Comparison of ENCODE assay signal across 25 mouse cellular contexts in the genomic region with DNA sequence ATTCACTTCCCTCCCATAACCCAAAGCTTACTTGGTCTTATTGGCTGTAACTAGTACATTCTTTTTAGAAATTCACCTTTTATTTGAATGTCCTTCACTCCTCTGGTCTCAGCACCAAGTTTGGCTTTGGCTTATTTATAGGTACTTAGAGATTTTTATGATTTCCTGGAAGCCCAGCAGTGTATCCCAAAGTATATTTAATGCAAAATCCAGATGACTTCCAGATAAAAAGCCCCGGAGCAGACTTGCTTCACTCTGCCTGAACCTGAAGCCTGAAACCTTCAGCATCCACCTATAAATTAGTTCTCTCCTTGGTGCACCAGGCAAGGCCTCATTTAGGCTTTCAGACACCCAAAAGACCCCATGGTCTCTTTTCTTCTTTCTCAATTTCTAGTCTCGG.
DNase-seq lines count a peak whose midpoint lies in the region; ATAC-seq and TF ChIP-seq lines count a peak whose summit lies in the region.
"Had no signal": no experiment of that assay in that cellular context is flagged by ENCODE, and none has a peak within 500 bp of the region (broad histone marks: within the 10 kb centered on the region; RNA-seq: fewer than 3 reads in every experiment).

No protein-coding gene starts in this region.

- H3K4me2 ChIP-seq in forebrain, embryonic 16.5 days (ENCODE audit: low read length) = no peak overlapping the region
- no peak overlapping the region for H3K4me2 ChIP-seq in kidney, postnatal 0 days (ENCODE audit: low read length)
- no peak overlapping the region for H3K4me2 ChIP-seq in limb, embryonic 11.5 days (ENCODE audit: low read depth, severe bottlenecking)
- H3K4me2 ChIP-seq in limb, embryonic 14.5 days (replicated peaks; ENCODE audit: low read depth, low read length, severe bottlenecking) = no peak overlapping the region
- H3K4me2 ChIP-seq: embryonic facial prominence, embryonic 12.5 days; embryonic facial prominence, embryonic 15.5 days; forebrain, embryonic 13.5 days; hindbrain, embryonic 13.5 days had no signal

- 0 out of 2 replicates have a peak, but pooled peaks cover 3% of the 10 kb centered on the region for H3K27me3 ChIP-seq in forebrain, embryonic 10.5 days (ENCODE audit: poor library complexity, severe bottlenecking)
- no peaks in the 10 kb centered on the region for H3K27me3 ChIP-seq in forebrain, embryonic 16.5 days (replicated peaks; ENCODE audit: control insufficient read depth, insufficient read depth, low read length)
- H3K27me3 ChIP-seq in kidney, postnatal 0 days (ENCODE audit: insufficient read depth, low read length) = no peaks in the 10 kb centered on the region
- no peaks in the 10 kb centered on the region for H3K27me3 ChIP-seq in limb, embryonic 11.5 days (ENCODE audit: control insufficient read depth, insufficient read depth, low read length)
- no peaks in the 10 kb centered on the region for H3K27me3 ChIP-seq in limb, embryonic 14.5 days (ENCODE audit: control insufficient read depth, insufficient read depth, low read length)
- H3K27me3 ChIP-seq: embryonic facial prominence, embryonic 12.5 days; embryonic facial prominence, embryonic 15.5 days; forebrain, embryonic 13.5 days; hindbrain, embryonic 13.5 days had no signal

- H3K9me3 ChIP-seq in forebrain, embryonic 10.5 days = no peaks in the 10 kb centered on the region
- H3K9me3 ChIP-seq in forebrain, embryonic 16.5 days (ENCODE audit: control insufficient read depth, low read length) = no peaks in the 10 kb centered on the region
- no peaks in the 10 kb centered on the region for H3K9me3 ChIP-seq in kidney, postnatal 0 days (replicated peaks; ENCODE audit: low read length)
- H3K9me3 ChIP-seq in limb, embryonic 11.5 days (ENCODE audit: control insufficient read depth, low read length) = no peaks in the 10 kb centered on the region
- H3K9me3 ChIP-seq in limb, embryonic 14.5 days (ENCODE audit: control insufficient read depth, low read length) = no peaks in the 10 kb centered on the region
- H3K9me3 ChIP-seq: embryonic facial prominence, embryonic 12.5 days; embryonic facial prominence, embryonic 15.5 days; forebrain, embryonic 13.5 days; heart, embryonic 10.5 days; hindbrain, embryonic 10.5 days; hindbrain, embryonic 13.5 days had no signal

- no peaks in the 10 kb centered on the region for H3K36me3 ChIP-seq in forebrain, embryonic 10.5 days (replicated peaks)
- no peaks in the 10 kb centered on the region for H3K36me3 ChIP-seq in forebrain, embryonic 16.5 days (ENCODE audit: control insufficient read depth, insufficient read depth)
- H3K36me3 ChIP-seq in kidney, postnatal 0 days (ENCODE audit: insufficient read depth, low read length) = no peaks in the 10 kb centered on the region
- H3K36me3 ChIP-seq in limb, embryonic 11.5 days (ENCODE audit: control insufficient read depth, insufficient read depth, low read length) = no peaks in the 10 kb centered on the region
- H3K36me3 ChIP-seq in limb, embryonic 14.5 days (ENCODE audit: control insufficient read depth, insufficient read depth, low read length) = no peaks in the 10 kb centered on the region
- H3K36me3 ChIP-seq: embryonic facial prominence, embryonic 12.5 days; embryonic facial prominence, embryonic 15.5 days; heart, embryonic 10.5 days; hindbrain, embryonic 10.5 days; hindbrain, embryonic 13.5 days had no signal

- no peak for TF ChIP-seq CTCF in kidney, postnatal 0 days (IDR thresholded peaks at IDR 0.05; ENCODE audit: low read depth)

- DNase-seq in forebrain, embryonic 10.5 days (ENCODE audit: extremely low spot score, low spot score) = no peak
- DNase-seq in kidney, postnatal 0 days (ENCODE audit: low spot score) = peak; percentile 29
- DNase-seq in kidney, postnatal 10 days = no peak
- no peak for DNase-seq in limb, embryonic 11.5 days (ENCODE audit: low spot score)
- peak; percentile 41 for DNase-seq in limb, embryonic 14.5 days (ENCODE audit: low spot score)
- DNase-seq in adrenal gland, adult 2 months = no peak
- DNase-seq in Muller cell, postnatal 12 days (ENCODE audit: inconsistent ontology term) = no peak
- DNase-seq: adrenal gland, postnatal 14 days; cerebellum, adult 11 months; cerebellum, adult 2 months; cerebellum, adult 9-11 months; cerebellum, postnatal 25 days; gastrocnemius, postnatal 10 days; gastrocnemius, postnatal 36 days; heart, adult 2 months; heart, postnatal 36 days had no signal

- H3K4me1 ChIP-seq in forebrain, embryonic 10.5 days = peaks cover 14% of the 10 kb centered on the region
- no peaks in the 10 kb centered on the region for H3K4me1 ChIP-seq in forebrain, embryonic 16.5 days (replicated peaks; ENCODE audit: control insufficient read depth, insufficient read depth, low read length)
- H3K4me1 ChIP-seq in kidney, postnatal 0 days (replicated peaks; ENCODE audit: insufficient read depth, low read length) = no peaks in the 10 kb centered on the region
- H3K4me1 ChIP-seq in limb, embryonic 11.5 days (ENCODE audit: control insufficient read depth, insufficient read depth, low read length) = peaks cover 7% of the 10 kb centered on the region
- 0 out of 2 replicates have a peak, but pooled peaks cover 11% of the 10 kb centered on the region for H3K4me1 ChIP-seq in limb, embryonic 14.5 days (ENCODE audit: control insufficient read depth, insufficient read depth, low read length)
- H3K4me1 ChIP-seq: embryonic facial prominence, embryonic 12.5 days; embryonic facial prominence, embryonic 15.5 days; forebrain, embryonic 13.5 days; heart, embryonic 10.5 days had no signal

- H3K27ac ChIP-seq in forebrain, embryonic 10.5 days = peak overlapping the region; percentile 48; the same call in 1 of the 2 replicates
- no peak overlapping the region for H3K27ac ChIP-seq in forebrain, embryonic 16.5 days (ENCODE audit: low read length)
- H3K27ac ChIP-seq in kidney, postnatal 0 days = no peak overlapping the region
- peak overlapping the region; percentile 68; the same call in 1 of the 2 replicates for H3K27ac ChIP-seq in limb, embryonic 11.5 days (replicated peaks; ENCODE audit: low read depth, low read length)
- no peak overlapping the region for H3K27ac ChIP-seq in limb, embryonic 14.5 days (replicated peaks; ENCODE audit: low read depth, low read length)
- H3K27ac ChIP-seq: embryonic facial prominence, embryonic 12.5 days; embryonic facial prominence, embryonic 15.5 days; forebrain, embryonic 13.5 days; heart, adult 2 months; heart, embryonic 10.5 days; hindbrain, embryonic 10.5 days; hindbrain, embryonic 13.5 days had no signal

- 29% methylated on average over 2 of the region's 2 CpGs for WGBS in forebrain, embryonic 10.5 days
- WGBS in forebrain, embryonic 16.5 days = 19% methylated on average over 2 of the region's 2 CpGs
- 57% methylated on average over 2 of the region's 2 CpGs for WGBS in kidney, postnatal 0 days
- WGBS in limb, embryonic 11.5 days = 48% methylated on average over 2 of the region's 2 CpGs
- 19% methylated on average over 2 of the region's 2 CpGs for WGBS in limb, embryonic 14.5 days

- H3K4me3 ChIP-seq in forebrain, embryonic 10.5 days = no peak overlapping the region
- H3K4me3 ChIP-seq in forebrain, embryonic 16.5 days (replicated peaks; ENCODE audit: low read length) = no peak overlapping the region
- no peak overlapping the region for H3K4me3 ChIP-seq in kidney, postnatal 0 days (replicated peaks; ENCODE audit: low read depth, low read length)
- no peak overlapping the region for H3K4me3 ChIP-seq in limb, embryonic 11.5 days (ENCODE audit: low read depth, low read length)
- H3K4me3 ChIP-seq in limb, embryonic 14.5 days (replicated peaks; ENCODE audit: low read length) = no peak overlapping the region
- H3K4me3 ChIP-seq: embryonic facial prominence, embryonic 12.5 days; embryonic facial prominence, embryonic 15.5 days; forebrain, embryonic 13.5 days; heart, adult 2 months; heart, embryonic 10.5 days; hindbrain, embryonic 10.5 days; hindbrain, embryonic 13.5 days had no signal

- no peak overlapping the region for H3K9ac ChIP-seq in forebrain, embryonic 16.5 days (replicated peaks; ENCODE audit: low read depth, low read length)
- no peak overlapping the region for H3K9ac ChIP-seq in kidney, postnatal 0 days (ENCODE audit: low read depth, low read length)
- no peak overlapping the region for H3K9ac ChIP-seq in limb, embryonic 11.5 days (ENCODE audit: low read length)
- no peak overlapping the region for H3K9ac ChIP-seq in limb, embryonic 14.5 days (ENCODE audit: low read depth, low read length, severe bottlenecking)
- H3K9ac ChIP-seq: embryonic facial prominence, embryonic 12.5 days; embryonic facial prominence, embryonic 15.5 days; forebrain, embryonic 13.5 days; hindbrain, embryonic 13.5 days had no signal

- ATAC-seq in forebrain, embryonic 16.5 days = no peak
- ATAC-seq in kidney, postnatal 0 days (replicated peaks; ENCODE audit: low FRiP score, low read depth) = no peak
- no peak for ATAC-seq in limb, embryonic 11.5 days (ENCODE audit: insufficient number of reproducible peaks, low FRiP score, low TSS enrichment, low read depth)
- peak; percentile 73; the same call in 1 of the 2 replicates for ATAC-seq in limb, embryonic 14.5 days (ENCODE audit: low FRiP score, low read depth)
- ATAC-seq: forebrain, embryonic 13.5 days; hindbrain, embryonic 16.5 days; Patski had no signal

- TF ChIP-seq POLR2A in limb, embryonic 14.5 days (IDR thresholded peaks at IDR 0.05; ENCODE audit: borderline replicate concordance, extremely low read depth, insufficient read depth, insufficient read length) = no peak

Comparison
In these comparisons a context has a peak if more than half of its experiments do, and no peak if none do; other contexts are left out.
1. DNase-seq: peak in kidney, postnatal 0 days (single experiment) and limb, embryonic 14.5 days (single experiment); none in forebrain, embryonic 10.5 days (single experiment), kidney, postnatal 10 days (single experiment), limb, embryonic 11.5 days (single experiment), adrenal gland, adult 2 months (single experiment) and Muller cell, postnatal 12 days (single experiment).
2. H3K27ac ChIP-seq: peak in forebrain, embryonic 10.5 days (single experiment) and limb, embryonic 11.5 days (single experiment); none in forebrain, embryonic 16.5 days (single experiment), kidney, postnatal 0 days (single experiment) and limb, embryonic 14.5 days (single experiment).